Mouse (Mus musculus): ENCODE data around the gene Nub1.
"Not testable (repeated sequence)": the region's sequence is repeated elsewhere in the genome, so short reads cannot be mapped to it uniquely, and the experiment has no call there.

Nub1 gene

GRCm38 (mm10) chr5:24685366-24686093 lies at the start of gene Nub1:
Nub1 (plus strand) TSS chr5:24685532.
- peak; percentile 99 for DNase-seq

DNA sequence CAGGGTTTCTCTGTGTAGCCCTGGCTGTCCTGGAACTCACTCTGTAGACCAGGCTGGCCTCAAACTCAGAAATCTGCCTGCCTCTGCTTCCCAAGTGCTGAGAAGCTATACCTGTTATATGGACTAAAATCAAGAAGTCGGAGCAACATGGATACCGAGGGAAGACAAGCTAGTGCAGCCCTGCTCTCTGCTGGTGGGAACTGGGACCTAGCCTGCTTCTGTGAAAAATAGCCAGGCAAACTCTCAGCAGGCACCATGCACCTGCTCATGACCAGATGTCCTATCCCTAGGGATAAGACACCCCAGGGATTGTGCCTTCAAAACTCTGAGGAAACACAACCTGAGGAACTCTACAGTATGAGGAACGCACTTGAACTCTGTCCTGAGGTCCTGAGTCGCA lies 48.3 kb upstream of the Nub1 start:
- DNase-seq: no peak

- DNase-seq: no peak
Observed at GRCm38 (mm10) chr5:24638131-24638530, 47.2 kb upstream of the Nub1 start.

DNA sequence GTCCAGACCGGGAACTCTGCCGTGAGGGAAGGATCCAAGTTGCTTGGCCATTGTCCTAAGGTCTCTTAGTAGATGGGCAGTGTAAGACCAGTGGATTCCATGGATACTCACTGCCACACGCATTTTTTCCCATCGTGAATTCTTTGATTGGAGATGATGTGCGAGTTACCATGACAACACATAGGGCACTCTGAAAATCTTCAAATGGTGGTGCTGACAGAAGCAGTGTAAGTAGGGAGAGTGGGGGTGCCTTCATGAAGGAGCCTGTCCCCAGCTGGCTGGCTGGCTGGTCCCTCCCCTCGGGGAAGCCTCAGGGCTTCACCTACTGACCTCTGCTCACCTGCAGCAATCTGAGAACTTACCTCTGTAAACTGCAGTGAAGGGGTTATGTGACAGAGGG lies 46.3 kb upstream of the Nub1 start:
- DNase-seq: no peak

GRCm38 (mm10) chr5:24645454-24645853 lies 39.9 kb upstream of the Nub1 start:
- DNase-seq: no peak

DNA sequence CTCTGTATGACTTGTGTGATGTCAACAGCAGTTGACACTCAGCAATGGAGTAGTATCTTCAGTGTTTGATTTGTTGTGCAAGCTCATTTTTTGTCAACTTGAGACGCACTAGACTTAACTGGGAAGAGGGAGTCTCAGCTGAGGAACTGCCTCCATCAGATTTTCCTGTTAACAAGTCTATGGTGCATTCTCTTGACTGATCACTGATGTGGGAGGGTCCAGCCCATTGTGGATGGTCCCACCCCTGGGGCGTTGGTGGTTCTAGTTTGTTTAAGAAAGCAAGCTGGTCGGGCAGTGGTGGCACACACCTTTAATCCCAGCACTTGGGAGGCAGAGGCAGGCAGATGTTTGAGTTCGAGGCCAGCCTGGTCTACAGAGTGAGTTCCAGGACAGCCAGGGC lies 36.1 kb upstream of the Nub1 start:
- DNase-seq: no peak

- DNase-seq: no peak
Observed at GRCm38 (mm10) chr5:24649701-24650100, 35.6 kb upstream of the Nub1 start.

DNA sequence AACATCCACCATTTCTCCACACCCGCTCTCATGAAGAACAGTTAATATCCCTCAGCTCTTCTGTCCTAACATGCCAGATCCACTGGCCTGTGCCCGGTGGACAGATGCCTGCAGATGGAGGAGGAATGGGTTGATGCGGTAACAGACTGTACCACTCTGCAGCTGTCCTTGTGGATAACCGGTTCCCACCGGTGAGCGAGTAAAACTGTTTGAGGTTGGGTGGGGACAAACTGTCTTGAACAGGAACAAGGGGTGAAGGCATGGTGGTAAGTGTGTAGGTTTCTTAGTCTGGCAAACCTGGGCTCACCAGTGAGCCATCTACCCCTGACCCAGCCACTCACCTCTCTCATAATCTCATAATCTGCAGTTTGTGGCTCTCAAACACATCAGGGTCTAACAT lies 34.0 kb upstream of the Nub1 start:
- DNase-seq: no peak

DNA sequence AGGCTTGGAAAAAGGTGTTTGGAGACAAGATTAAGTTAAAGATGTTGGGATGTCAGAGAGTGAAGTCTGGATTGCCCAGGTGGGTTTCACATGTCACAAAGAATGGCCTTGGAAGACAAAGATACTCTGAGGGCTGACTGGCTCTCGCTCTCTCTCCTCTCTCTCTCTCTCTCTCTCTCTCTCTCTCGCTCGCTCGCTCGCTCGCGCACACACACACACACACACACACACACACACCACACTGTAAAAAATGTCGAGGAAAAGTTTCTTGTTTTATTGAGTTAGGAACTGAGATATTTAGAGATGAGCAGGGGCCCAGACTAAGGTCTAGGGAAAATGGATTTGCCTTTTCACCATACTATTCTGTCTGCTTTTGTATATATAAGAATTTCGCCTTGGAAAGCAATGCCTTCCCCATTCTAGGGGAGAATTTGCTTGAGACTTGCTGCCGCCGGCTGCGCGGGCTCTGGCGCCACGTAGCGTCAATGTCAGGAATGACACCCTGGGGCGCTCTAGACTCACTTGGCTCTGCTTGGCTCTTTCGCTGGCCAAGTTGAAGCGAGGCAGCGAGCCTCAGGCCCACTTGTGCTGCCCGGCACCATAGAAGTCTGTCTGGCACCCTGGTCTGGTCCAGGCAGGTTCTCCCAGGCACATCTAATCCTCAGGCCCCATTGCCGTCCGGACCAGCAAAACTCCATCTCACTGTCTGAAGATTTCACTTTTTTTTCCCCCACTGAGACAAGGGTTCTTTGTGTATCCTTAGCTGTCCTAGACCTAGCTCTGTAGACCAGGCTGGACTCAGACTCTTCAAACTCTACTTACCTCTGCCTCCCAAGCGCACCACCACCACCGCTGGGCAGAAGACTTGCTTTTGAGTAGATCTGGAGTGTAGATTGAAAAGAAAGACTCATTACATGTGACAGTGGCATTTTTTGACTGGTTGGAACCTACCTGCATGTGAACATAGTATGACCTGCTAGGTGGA lies 33.3 kb upstream of the Nub1 start:
- peak; percentile 75 to 90 for DNase-seq

GRCm38 (mm10) chr5:24652780-24653179 lies 32.6 kb upstream of the Nub1 start:
- no peak for DNase-seq

DNA sequence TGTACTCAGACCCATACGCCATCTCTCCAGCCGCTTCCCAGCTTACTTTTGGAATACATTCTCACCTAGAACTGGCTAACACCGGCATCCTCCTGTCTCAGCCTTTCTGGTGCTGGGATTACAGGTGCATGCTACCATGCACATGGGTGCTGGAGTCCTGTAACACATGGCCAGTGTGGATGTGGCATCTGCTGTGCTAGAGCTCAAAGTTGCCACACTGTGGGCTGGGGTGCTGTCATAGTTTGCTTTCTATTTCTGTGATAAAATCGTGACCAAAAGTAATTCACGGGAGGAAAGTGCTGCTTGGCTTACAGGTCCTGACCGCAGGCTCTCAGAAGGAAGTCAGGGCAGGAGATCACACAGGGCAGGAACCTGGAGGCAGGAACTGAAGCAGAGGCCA lies 30.8 kb upstream of the Nub1 start:
- DNase-seq: no peak

DNA sequence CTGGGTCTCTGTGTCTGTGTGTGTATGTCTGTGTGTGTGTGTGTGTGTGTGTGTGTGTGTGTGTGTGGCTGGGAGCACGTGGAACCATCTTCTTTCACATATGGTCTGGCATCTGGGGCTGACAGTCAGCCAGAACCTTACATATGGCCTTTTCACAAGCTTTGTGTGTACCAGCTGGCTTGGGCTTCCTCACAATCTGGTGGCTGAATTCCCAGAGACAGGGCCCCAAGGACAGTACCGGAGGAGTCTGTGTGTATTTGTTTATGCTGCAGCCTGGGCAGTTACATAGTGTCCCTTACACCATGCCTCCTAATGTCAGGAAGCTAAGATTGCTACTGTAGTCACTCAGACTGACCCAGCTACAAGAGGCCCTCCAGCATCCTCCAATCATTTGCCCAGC lies 28.2 kb upstream of the Nub1 start:
- no peak for DNase-seq

GRCm38 (mm10) chr5:24659708-24660423 lies 25.5 kb upstream of the Nub1 start:
- DNase-seq: no peak

- no peak for DNase-seq
Observed at GRCm38 (mm10) chr5:24661457-24661856, 23.9 kb upstream of the Nub1 start.

GRCm38 (mm10) chr5:24674238-24674637 lies 11.1 kb upstream of the Nub1 start:
- peak; percentile 73 to 91 for DNase-seq

- DNase-seq: no peak
Observed at GRCm38 (mm10) chr5:24681436-24681835, 3.9 kb upstream of the Nub1 start.

GRCm38 (mm10) chr5:24684578-24685365 lies 560 bp upstream of the Nub1 start:
- peak; percentile 13 to 46 for DNase-seq

DNA sequence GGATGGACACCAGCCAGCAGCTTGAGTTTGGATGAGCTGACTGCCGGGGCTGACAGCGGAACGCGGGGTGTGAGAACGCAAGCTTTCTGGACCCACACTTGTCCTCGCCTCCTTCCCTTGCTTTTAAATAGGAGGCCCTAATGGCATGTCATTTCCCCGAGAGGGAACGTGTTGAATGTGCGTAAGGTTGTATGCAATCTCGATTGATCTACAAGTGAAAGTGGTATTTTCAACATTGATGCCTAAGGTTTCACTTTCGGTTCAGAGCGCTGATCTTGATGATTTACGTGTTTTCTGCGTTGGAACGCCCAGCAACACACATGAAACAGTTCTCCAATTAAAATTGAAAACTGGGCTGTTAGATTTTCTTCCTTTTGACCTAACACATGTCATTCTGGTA lies 844 bp downstream of the Nub1 start:
- DNase-seq: peak in 1 of 2 experiments; percentile 35

- not testable (repeated sequence) for DNase-seq
Observed at GRCm38 (mm10) chr5:24686671-24687420, 1.5 kb downstream of the Nub1 start.

GRCm38 (mm10) chr5:24687696-24688095 lies 2.4 kb downstream of the Nub1 start:
- DNase-seq: no peak

DNA sequence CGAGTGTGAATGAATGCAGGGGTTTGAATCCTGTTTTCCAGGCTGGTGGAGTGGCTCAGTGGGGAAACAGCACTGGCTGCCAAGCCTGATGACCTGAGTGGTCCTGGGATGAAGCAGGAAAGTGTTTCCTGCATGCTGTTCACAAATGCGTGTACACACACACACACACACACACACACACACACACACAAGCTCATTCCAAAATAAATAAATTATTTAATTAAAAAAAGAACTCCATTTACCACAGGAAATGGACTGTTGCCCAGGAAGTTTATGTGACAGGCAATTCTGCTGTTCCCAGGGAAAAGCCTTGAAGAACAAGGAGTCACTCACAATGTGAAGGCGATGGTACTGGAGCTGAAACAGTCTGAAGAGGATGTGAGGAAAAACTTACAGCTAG lies 11.4 kb downstream of the Nub1 start:
- DNase-seq: peak; percentile 28 to 30

DNA sequence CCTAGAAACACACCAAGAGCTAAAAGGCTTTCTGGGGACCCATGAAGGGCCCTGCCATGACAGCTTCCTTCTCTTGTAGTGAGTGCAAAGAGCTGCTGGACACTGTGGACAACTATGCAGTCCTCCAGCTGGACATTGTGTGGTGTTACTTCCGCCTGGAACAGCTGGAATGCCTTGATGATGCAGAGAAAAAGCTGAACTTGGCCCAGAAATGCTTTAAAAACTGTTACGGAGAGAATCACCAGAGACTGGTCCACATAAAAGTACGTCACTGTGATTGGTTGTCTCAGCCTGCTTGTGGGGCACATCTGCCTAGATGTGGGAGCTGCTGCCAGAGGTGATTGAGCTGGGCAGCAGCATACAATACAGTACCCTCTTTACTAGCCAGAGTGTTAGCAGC lies 15.9 kb downstream of the Nub1 start:
- DNase-seq: no peak
